Mouse (Mus musculus): Measurements from ENCODE around the gene Tmed6.
"Not testable (repeated sequence)": the region's sequence is repeated elsewhere in the genome, so short reads cannot be mapped to it uniquely, and the experiment has no call there.

Tmed6 gene

DNA sequence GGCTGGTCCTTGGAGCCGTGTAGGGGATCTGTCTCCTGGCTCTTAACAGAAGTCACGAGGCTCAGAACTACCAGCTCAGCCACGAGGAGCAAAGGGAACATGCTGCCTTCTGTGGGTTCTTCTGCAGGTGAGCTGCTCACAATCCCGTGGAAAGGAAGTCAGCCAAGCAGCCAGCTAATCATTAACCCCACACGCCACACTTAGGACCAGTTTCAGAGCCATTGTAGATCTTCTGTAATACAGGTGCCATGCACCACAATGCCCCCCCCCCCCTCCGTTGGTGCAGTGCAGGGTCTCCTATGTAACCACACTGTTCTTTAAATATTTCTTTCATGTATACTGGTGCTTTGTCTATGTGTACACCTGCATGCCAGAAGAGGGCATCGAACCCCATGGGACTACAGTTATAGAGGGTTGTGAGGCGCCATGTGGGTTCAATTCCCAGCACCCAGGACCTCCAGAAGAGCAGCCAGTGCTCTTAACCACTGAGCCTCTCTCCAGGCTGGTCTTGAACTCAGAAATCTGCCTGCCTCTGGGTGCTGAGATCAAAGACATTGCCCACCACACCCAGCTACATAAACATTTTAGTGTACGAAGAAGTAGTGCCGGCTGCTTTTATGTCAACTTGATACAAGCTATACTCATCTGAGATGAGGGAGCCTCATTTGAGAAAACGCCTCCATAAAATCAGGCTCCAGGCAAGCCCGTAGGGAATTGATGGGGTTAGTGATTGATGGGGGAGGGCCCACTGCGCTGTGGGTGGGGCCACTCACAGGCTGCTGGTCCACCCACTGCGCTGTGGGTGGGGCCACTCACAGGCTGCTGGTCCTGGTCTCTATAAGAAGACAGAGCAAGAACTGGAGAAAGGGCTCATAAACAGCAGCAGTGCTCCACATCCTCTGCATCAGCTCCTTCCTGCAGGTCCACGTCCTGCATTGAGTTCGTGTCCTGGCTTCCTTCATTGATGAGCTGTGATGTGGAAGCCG is at the start of gene Tmed6:
Gene Tmed6 (minus strand): TSS at position 134 of the 986 bp plus-strand sequence.
- DNase-seq = no peak

DNA sequence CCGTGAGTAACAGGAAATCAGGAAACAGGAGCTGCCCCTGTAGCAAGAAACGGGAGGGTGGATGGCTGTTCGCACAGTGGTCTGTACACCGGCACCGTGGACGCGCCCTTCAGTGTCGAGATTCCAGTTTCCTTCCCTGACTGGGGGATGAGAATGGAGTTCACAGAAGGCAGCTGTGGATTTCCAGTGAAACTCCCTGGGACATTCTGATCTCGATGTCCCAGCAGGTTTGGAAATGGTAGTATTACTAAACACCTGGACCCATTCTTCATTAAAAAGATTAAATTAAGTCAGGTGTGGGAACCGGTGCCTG is 49.5 kb upstream of the Tmed6 start:
- DNase-seq = no peak

- DNase-seq = no peak
Measured at GRCm38 (mm10) chr8:107114150-107115007, 48.9 kb upstream of the Tmed6 start.

GRCm38 (mm10) chr8:107113209-107113608 is 47.8 kb upstream of the Tmed6 start:
- no peak for DNase-seq

GRCm38 (mm10) chr8:107111340-107112105 is 46.1 kb upstream of the Tmed6 start:
- no peak for DNase-seq

GRCm38 (mm10) chr8:107110629-107111330 is 45.3 kb upstream of the Tmed6 start:
- DNase-seq = no peak

- no peak for DNase-seq
Measured at GRCm38 (mm10) chr8:107109816-107110435, 44.5 kb upstream of the Tmed6 start.

GRCm38 (mm10) chr8:107108978-107109720 is 43.7 kb upstream of the Tmed6 start:
- no peak for DNase-seq

DNA sequence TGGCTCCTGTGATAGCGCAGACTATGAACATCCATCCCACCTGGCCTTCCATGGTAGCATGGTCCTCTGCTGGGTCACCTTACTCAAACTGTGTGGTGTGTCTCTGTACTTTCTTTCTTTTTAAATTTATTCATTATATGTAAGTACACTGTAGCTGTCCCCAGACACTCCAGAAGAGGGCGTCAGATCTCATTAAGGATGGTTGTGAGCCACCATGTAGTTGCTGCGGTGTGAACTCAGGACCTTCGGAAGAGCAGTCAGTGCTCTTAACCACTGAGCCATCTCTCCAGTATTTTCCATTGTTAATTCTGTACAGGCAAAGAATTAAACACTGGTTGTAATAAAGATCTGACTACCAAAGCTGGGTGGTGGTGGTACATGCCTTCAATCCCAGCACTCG is 42.6 kb upstream of the Tmed6 start:
- DNase-seq = not testable (repeated sequence)

DNA sequence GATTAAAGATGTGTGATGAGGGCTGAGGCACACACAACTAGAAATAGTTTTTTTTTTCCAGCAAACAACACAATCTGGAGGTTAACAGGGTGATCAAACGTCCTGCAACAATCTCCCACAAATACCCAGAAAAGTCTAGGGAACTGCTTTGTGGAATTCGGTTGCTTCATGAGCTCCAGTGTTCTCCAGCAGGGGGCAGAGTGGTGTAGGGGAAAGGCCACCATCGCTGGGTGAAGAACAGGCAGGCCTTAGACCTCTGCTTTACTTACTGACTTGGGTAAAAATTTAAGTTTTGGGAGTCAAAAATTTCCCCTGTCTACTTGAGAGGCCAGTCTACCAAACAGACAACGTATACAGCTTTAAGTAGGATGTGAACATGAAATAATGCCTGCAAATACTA is 39.1 kb upstream of the Tmed6 start:
- DNase-seq = peak; percentile 78

GRCm38 (mm10) chr8:107100635-107101034 is 35.2 kb upstream of the Tmed6 start:
- no peak for DNase-seq

DNA sequence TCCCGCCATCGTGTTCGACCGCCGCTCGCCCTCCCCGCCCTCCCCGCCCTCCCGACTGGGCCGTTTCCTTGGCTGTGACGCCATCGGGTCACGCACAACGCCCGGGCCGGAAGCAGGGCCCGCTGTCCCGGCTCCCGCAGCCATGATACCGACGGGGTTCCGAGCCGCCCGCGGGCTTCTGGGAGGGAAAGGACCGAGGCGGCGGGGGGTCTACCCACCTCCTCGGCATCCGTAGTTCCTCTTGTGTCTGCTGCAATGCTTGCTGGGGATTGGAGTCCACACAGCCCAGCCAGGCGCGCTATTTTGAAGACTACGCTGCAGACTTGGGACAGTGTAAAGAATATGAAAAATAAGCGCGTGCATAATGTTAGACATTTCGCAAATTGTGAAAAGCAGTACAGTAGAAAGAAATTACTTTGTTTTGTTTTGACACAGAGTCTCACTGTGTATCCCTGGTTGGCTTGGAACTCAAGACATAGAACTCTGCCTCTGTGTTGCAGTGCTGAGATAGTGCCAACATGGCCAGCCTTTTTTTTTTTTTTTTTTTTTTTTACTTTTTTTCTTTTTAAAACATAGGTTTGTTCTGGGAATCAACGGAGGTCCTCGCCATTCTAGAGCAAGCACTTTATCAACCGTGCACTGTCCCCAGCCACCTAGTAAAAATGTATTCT is 31.1 kb upstream of the Tmed6 start, which contains the start of gene Terf2:
Gene Terf2 (minus strand): TSS at position 182 of the 671 bp plus-strand sequence.
- peak; percentile 91 for DNase-seq

GRCm38 (mm10) chr8:107095717-107096365 is 30.4 kb upstream of the Tmed6 start:
- DNase-seq = no peak

GRCm38 (mm10) chr8:107090531-107090930 is 25.1 kb upstream of the Tmed6 start:
- no peak for DNase-seq

- DNase-seq = no peak
Measured at GRCm38 (mm10) chr8:107088526-107089063, 23.2 kb upstream of the Tmed6 start.

DNA sequence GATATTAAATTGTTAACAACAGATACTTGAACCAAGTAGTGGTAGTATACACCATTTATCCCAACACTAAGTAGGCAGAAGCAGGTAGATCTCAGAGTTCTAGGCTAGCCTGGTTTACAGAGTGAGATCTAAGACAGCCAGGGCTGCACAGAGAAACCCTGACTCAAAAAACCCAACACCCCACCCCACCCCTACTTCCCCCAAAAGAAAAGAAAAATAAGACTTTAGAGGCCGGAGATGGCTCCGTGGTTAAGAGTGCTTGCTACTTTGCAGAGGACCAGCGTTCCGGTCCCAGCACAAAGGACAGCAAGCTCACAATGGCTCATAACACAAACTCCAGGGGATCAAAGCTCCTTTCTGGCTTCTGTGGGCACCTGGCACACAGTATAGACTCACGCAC is 20.6 kb upstream of the Tmed6 start:
- DNase-seq = no peak

- peak; percentile 33 for DNase-seq
Measured at GRCm38 (mm10) chr8:107085358-107085757, 19.9 kb upstream of the Tmed6 start.

- DNase-seq = no peak
Measured at GRCm38 (mm10) chr8:107076239-107076888, 10.9 kb upstream of the Tmed6 start.

DNA sequence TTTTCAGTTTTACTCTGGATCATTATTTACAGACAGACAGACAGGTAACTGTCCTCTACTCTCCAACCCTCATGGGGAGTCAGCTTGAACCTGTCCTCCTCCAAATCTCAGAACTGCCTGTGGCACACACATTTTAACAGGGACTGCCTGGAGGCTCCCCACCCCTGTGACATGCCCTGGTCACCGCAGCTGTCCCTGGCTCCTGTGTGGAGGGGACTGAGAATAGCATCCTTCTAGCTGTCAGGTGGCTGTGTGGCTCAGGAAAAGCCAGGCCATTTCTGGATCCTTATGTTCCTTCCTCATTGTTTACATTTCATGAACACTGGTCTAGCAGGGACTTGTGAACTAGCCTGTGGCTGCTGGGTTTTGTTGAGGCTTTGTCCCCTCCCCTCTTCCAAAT is 8.7 kb upstream of the Tmed6 start:
- DNase-seq = no peak
